Mouse (Mus musculus) kidney, embryonic 14.5 days (tissue): Measurements from ENCODE around the gene Rnf213. TPM values are rescaled to one million over a fixed set of nuclear protein-coding genes. Genes with fewer than 3 reads are reported as not detected.

Source experiments
- ATAC-seq: fragments of 200-750 bp; cut with Nextera tagmentation; 2 replicates; pipeline ENCODE4 v1.8.0; 2017; ENCODE audit warnings: moderate number of reproducible peaks, mild to moderate bottlenecking, moderate TSS enrichment, moderate library complexity; ENCODE audit not compliant: low FRiP score, low TSS enrichment
- H3K27ac ChIP-seq: fragments of 300-500 bp; sonication (generic); 2 replicates; pipeline ENCODE4 v1.5.1; 2014; ENCODE audit warnings: low read depth, mild to moderate bottlenecking, low read length, moderate library complexity, mixed read lengths
- H3K27me3 ChIP-seq: fragments of 300-500 bp; sonication (generic); 2 replicates; pipeline ENCODE4 v1.6.1; 2014; ENCODE audit warnings: mild to moderate bottlenecking, low read length; ENCODE audit not compliant: control insufficient read depth, insufficient read depth
- H3K36me3 ChIP-seq: fragments of 300-500 bp; sonication (generic); 2 replicates; pipeline ENCODE4 v1.6.1; 2014; ENCODE audit warnings: low read length, mixed read lengths; ENCODE audit not compliant: control insufficient read depth, insufficient read depth
- H3K4me1 ChIP-seq: fragments of 300-500 bp; sonication (generic); 2 replicates; pipeline ENCODE4 v1.6.1; 2014; ENCODE audit warnings: low read length, mixed read lengths; ENCODE audit not compliant: control insufficient read depth, insufficient read depth
- H3K4me2 ChIP-seq: fragments of 300-500 bp; sonication (generic); replicated peaks from 2 replicates; pipeline ENCODE4 v1.6.1; 2014; ENCODE audit warnings: low read depth, mild to moderate bottlenecking, low read length
- H3K4me3 ChIP-seq: fragments of 300-500 bp; sonication (generic); 2 replicates; pipeline ENCODE4 v1.5.1; 2014; ENCODE audit warnings: mild to moderate bottlenecking, low read length
- H3K9ac ChIP-seq: fragments of 300-500 bp; sonication (generic); 2 replicates; pipeline ENCODE4 v1.6.1; 2014; ENCODE audit warnings: low read depth, mild to moderate bottlenecking, low read length, moderate library complexity
- H3K9me3 ChIP-seq: fragments of 300-500 bp; sonication (generic); 2 replicates; pipeline ENCODE4 v1.6.1; 2016; ENCODE audit warnings: low read length; ENCODE audit not compliant: control insufficient read depth
- WGBS: fragments of 180-500 bp; shearing (Covaris S2); extraction: QIAGEN DNeasy Blood & Tissue Kit; methylation state at CpG from one replicate; pipeline ENCODE4 v1.1.7; 2014; 5-methylcytosine and 5-hydroxymethylcytosine counted together
- polyA plus RNA-seq: library from polyadenylated mRNA; unstranded; fragments of >200 nt; fragmentation: Nextera tagmentation; extraction: Ambion mirVana; gene quantifications from 2 replicates; pipeline ENCODE4 v1.2.1, GENCODE M21; 2014

The Rnf213 gene
- polyA plus RNA-seq, 1 experiment from 2014 or later, result 9.5 TPM

DNA sequence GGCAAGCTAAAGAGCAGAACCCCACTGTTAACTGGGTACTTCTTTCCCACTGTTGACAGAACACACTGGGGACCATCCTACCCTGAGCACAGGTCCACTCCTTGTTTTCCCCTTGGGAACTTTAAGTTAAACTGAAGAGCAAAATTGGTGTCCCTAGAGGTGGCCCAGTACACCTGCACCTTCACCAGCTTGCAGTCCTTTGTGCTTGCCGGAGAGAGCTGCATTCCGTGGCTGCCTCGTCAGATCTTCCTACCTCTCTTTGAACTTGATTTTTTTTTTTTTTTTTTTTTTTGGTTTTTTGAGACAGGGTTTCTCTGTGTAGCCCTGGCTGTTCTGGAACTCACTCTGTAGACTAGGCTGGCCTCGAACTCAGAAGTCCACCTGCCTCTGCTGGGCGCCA is 27.5 kb downstream of the Rnf213 start:
- no peak overlapping the region for H3K9ac ChIP-seq
- no peak for ATAC-seq
- no peak overlapping the region for H3K4me2 ChIP-seq
- H3K4me3 ChIP-seq, result no peak overlapping the region
- H3K4me1 ChIP-seq, result peaks cover 5% of the 10 kb centered on the region; the same call in 1 of the 2 replicates
- no peak overlapping the region for H3K27ac ChIP-seq
- peaks cover 11% of the 10 kb centered on the region; the same call in 1 of the 2 replicates for H3K36me3 ChIP-seq
- H3K9me3 ChIP-seq, result no peaks in the 10 kb centered on the region
- H3K27me3 ChIP-seq, result no peaks in the 10 kb centered on the region
- 85% methylated on average over 5 of the region's 5 CpGs for WGBS

DNA sequence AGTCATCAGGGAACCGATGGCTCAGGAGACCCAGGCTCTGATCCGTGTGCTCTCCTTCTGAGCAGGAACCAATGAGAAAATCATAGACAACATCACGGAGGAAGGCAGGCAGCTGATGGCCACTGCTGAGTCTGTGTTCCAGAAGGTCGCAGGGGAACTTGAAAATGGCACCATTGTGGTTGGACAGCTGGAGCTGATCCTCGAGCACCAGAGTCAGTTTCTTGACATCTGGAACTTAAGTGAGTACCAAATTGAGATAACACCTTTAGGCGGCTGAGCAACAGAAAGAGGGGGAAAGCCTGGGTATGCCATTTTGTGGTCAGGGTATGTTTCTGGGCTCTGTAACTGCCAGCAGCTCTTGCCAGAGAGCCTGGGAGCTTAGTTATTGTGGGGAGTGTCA is 34.5 kb downstream of the Rnf213 start:
- H3K9ac ChIP-seq, result no peak overlapping the region
- peaks cover 5% of the 10 kb centered on the region; the same call in 1 of the 2 replicates for H3K4me1 ChIP-seq
- no peak for ATAC-seq
- no peaks in the 10 kb centered on the region for H3K27me3 ChIP-seq
- H3K4me2 ChIP-seq, result no peak overlapping the region
- 81% methylated on average over 6 of the region's 6 CpGs for WGBS
- no peaks in the 10 kb centered on the region for H3K9me3 ChIP-seq
- H3K27ac ChIP-seq, result no peak overlapping the region
- H3K36me3 ChIP-seq, result peaks cover 7% of the 10 kb centered on the region; the same call in 1 of the 2 replicates
- no peak overlapping the region for H3K4me3 ChIP-seq

DNA sequence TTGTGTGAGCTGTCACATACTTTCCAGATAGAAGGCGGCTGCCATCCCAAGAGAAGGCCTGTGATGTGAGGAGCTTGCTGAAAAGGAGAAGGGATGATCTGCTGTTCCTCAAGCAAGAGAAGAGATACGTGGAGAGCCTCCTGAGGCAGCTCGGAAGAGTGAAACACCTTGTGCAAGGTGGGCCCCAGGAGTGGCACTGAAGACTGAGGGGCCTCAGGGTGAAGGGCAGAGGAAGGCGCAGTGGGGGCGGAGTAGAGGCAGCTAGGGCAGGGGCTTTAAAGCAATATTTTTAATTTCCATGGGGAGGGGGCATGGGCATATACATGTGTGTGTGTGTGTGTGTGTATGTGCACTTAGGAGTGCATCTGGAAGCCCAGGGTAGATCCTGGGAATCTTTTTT is 35.1 kb downstream of the Rnf213 start:
- Histone ChIP-seq H3K9ac (peak overlapping the region; percentile 23; the same call in 1 of the 2 replicates), H3K4me3 (peak overlapping the region; percentile 20; the same call in 1 of the 2 replicates), H3K9me3 (no peaks in the 10 kb centered on the region), H3K4me2 (peak overlapping the region; percentile 34; the same call in 1 of the 2 replicates), H3K27ac (no peak overlapping the region), H3K27me3 (no peaks in the 10 kb centered on the region), H3K36me3 (peaks cover 4% of the 10 kb centered on the region; the same call in 1 of the 2 replicates), H3K4me1 (peaks cover 5% of the 10 kb centered on the region; the same call in 1 of the 2 replicates)
- 84% methylated on average over 5 of the region's 5 CpGs for WGBS
- ATAC-seq, result no peak

DNA sequence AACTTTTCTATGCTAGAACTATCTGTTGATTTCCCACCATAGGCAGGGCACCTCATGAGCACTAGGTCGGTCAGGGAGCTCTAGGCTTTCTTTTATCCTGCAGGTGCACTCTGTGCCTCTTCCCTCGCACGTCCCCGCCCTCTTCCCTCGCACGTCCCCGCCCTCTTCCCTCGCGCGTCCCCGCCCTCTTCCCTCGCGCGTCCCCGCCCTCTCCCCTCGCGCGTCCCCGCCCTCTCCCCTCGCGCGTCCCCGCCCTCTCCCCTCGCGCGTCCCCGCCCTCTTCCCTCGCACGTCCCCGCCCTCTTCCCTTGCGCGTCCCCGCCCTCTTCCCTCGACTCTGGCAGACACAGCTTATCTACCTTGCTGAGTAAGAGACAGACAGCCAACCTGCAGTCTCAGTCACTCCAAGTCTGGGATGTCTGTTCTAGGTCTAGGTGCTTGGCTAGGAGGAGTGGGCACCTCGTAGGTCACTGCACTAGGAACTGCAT is 35.8 kb downstream of the Rnf213 start:
- Histone ChIP-seq H3K27me3 (no peaks in the 10 kb centered on the region), H3K4me3 (peak overlapping the region; percentile 20), H3K9me3 (no peaks in the 10 kb centered on the region), H3K4me2 (peak overlapping the region; percentile 34), H3K27ac (no peak overlapping the region), H3K4me1 (peaks cover 5% of the 10 kb centered on the region; the same call in 1 of the 2 replicates), H3K9ac (peak overlapping the region; percentile 23; the same call in 1 of the 2 replicates), H3K36me3 (peaks cover 4% of the 10 kb centered on the region; the same call in 1 of the 2 replicates)
- WGBS, result 1% methylated on average over 17 of the region's 35 CpGs
- ATAC-seq, result peak; percentile 86

DNA sequence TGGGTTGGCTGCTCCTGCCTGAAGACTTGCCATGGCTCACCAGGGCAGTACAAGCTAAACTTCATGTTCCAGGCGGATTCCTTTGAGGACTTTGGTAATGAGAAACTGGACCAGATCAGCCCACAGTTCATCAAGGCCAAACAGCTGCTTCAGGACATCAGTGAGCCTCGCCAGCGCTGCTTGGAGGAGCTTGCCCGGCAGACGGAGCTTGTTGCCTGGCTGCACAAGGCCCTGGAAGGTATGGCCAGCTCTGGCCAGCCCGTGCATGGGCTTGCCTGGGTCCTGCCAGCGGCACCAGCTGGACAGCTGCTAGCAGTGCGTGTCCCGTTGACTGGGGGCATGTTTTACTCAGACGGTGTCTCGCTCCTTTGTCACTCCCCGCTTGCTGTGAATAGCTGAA is 38.6 kb downstream of the Rnf213 start:
- H3K9ac ChIP-seq, result no peak overlapping the region
- no peaks in the 10 kb centered on the region for H3K27me3 ChIP-seq
- H3K4me2 ChIP-seq, result no peak overlapping the region
- peaks cover 3% of the 10 kb centered on the region; the same call in 1 of the 2 replicates for H3K36me3 ChIP-seq
- no peak overlapping the region for H3K27ac ChIP-seq
- ATAC-seq, result no peak
- no peak overlapping the region for H3K4me3 ChIP-seq
- 90% methylated on average over 12 of the region's 12 CpGs for WGBS
- peaks cover 5% of the 10 kb centered on the region; the same call in 1 of the 2 replicates for H3K4me1 ChIP-seq
- no peaks in the 10 kb centered on the region for H3K9me3 ChIP-seq

DNA sequence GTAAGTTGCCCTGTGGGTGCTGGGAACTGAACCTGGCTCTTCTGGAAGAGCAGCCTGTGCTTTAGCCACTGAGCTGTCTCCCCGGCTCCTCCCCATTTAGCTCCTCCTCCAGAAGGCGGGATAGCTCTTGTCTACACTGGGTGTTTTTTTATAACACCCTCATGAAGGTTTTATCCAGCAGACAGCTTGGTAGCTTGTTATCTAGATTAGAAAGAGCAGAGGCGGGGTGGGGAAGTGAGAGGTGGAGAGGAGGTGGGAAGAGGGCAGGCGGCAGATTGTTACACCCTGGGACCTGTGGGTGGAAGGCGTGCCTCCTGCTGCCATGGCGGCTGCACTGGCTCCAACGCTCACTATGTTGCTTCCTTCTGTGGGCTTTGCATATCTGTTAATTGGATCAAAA is 39.8 kb downstream of the Rnf213 start:
- no peak overlapping the region for H3K9ac ChIP-seq
- peaks cover 5% of the 10 kb centered on the region; the same call in 1 of the 2 replicates for H3K4me1 ChIP-seq
- H3K36me3 ChIP-seq, result peaks cover 4% of the 10 kb centered on the region; the same call in 1 of the 2 replicates
- no peaks in the 10 kb centered on the region for H3K27me3 ChIP-seq
- 81% methylated on average over 7 of the region's 7 CpGs for WGBS
- no peak overlapping the region for H3K4me3 ChIP-seq
- no peak overlapping the region for H3K4me2 ChIP-seq
- H3K9me3 ChIP-seq, result no peaks in the 10 kb centered on the region
- no peak for ATAC-seq
- H3K27ac ChIP-seq, result no peak overlapping the region

DNA sequence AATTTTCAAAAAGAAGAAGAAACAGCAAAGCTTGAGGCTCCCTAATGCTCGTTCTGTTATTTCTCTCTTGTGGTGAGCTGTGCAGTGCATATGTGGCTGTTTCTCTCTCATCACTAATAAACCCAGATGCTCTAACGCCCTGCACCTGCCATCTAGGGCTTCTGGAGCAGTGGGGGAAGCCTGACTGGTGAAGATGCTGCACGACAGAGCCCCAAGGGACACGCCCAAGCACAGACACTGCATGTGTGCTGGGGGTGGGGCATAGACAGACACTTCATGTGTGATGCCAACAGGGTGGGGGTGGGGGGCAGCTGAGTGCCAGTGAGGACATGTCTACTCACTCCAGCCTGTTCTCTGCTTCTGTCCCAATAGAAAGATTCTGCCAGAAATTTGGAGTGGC is 41.4 kb downstream of the Rnf213 start:
- H3K4me2 ChIP-seq, result no peak overlapping the region
- ATAC-seq, result no peak
- H3K4me1 ChIP-seq, result no peaks in the 10 kb centered on the region
- H3K27ac ChIP-seq, result no peak overlapping the region
- no peaks in the 10 kb centered on the region for H3K27me3 ChIP-seq
- H3K36me3 ChIP-seq, result peaks cover 7% of the 10 kb centered on the region; the same call in 1 of the 2 replicates
- H3K9ac ChIP-seq, result no peak overlapping the region
- 85% methylated on average over 4 of the region's 4 CpGs for WGBS
- H3K9me3 ChIP-seq, result no peaks in the 10 kb centered on the region
- no peak overlapping the region for H3K4me3 ChIP-seq

DNA sequence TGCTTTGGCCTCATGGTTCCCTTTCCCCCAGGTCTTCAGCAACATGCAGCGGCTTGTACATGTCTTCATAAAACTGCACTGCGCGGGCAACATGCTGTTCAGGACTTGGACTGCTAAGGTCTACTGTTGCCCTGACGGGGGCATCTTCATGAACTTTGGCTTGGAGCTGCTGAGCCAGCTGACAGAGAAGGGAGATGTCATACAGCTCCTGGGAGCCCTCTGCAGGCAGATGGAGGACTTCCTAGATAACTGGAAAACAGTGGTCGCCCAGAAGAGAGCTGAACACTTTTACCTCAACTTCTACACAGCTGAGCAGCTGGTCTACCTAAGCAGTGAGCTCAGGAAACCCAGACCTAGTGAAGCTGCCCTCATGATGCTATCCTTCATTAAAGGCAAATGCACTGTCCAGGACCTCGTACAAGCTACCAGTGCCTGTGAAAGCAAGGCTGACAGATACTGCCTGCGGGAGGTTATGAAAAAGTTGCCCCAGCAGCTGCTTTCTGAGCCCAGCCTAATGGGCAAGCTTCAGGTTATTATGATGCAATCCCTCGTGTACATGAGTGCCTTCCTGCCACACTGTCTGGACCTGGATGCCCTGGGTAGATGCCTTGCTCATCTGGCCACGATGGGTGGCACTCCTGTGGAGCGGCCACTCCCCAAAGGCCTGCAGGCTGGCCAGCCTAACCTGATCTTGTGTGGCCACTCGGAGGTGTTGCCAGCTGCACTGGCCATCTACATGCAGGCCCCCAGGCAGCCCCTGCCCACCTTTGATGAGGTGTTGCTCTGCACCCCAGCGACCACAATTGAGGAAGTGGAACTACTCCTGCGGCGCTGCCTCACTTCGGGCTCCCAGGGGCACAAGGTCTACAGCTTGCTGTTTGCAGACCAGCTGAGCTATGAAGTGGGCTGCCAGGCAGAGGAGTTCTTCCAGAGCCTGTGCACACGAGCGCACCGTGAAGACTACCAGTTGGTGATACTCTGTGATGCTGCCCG is 43.3 kb downstream of the Rnf213 start:
- Histone ChIP-seq H3K4me1 (no peaks in the 10 kb centered on the region), H3K9ac (no peak overlapping the region), H3K27ac (no peak overlapping the region), H3K4me3 (no peak overlapping the region), H3K9me3 (no peaks in the 10 kb centered on the region), H3K27me3 (no peaks in the 10 kb centered on the region), H3K36me3 (peaks cover 12% of the 10 kb centered on the region; the same call in 1 of the 2 replicates), H3K4me2 (no peak overlapping the region)
- WGBS, result 83% methylated on average over 19 of the region's 19 CpGs
- ATAC-seq, result no peak

DNA sequence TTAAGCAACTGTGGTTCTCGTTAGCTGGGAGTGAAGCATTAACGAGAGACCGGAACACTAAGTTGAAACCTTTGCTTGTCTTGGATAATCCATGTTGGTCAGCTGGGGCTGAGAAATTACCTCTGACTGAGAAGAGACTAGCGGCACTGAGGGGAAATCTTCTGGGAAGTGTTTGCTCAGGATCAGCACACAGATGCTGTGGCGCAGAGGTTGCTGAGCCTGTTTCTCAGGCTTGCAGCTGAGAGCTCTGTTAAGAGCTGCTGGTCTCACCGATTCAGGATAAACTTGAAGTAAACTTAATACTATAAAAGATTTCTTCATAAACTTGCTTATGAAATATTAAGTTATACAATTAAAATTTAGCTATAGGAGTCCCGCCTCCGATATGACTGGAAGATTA is 45.9 kb downstream of the Rnf213 start:
- H3K9ac ChIP-seq, result no peak overlapping the region
- H3K4me1 ChIP-seq, result no peaks in the 10 kb centered on the region
- no peak overlapping the region for H3K27ac ChIP-seq
- H3K27me3 ChIP-seq, result no peaks in the 10 kb centered on the region
- no peak overlapping the region for H3K4me3 ChIP-seq
- peaks cover 15% of the 10 kb centered on the region; the same call in 1 of the 2 replicates for H3K36me3 ChIP-seq
- H3K4me2 ChIP-seq, result no peak overlapping the region
- 93% methylated on average over 8 of the region's 8 CpGs for WGBS
- H3K9me3 ChIP-seq, result no peaks in the 10 kb centered on the region
- ATAC-seq, result no peak
